Mouse (Mus musculus): ENCODE measurements around the gene Ccdc186. TPM values are rescaled to one million over a fixed set of nuclear protein-coding genes. Genes with fewer than 3 reads are reported as not detected.
A peak's percentile ranks its signal among the peaks of the same experiment; 100 is the strongest.

Gene Ccdc186
- polyA plus RNA-seq, 1 experiment, result 5.5 TPM

GRCm38 (mm10) chr19:56775893-56776718 is 45.9 kb downstream of the Ccdc186 start:
- Histone ChIP-seq H3K27me3 (ENCODE audit: control insufficient read depth, insufficient read depth, insufficient read length) (no peaks in the 10 kb centered on the region), H3K79me2 (ENCODE audit: control insufficient read depth, insufficient read depth) (no peaks in the 10 kb centered on the region), H3K4me2 (ENCODE audit: low read depth) (no peak overlapping the region), H3ac (ENCODE audit: control insufficient read depth, insufficient read length) (no peak overlapping the region), H3K4me3 (no peak overlapping the region), H3K36me3 (ENCODE audit: control insufficient read depth, insufficient read depth) (no peaks in the 10 kb centered on the region)
- TF ChIP-seq MAX (IDR thresholded peaks at IDR 0.05; ENCODE audit: low read depth) (no peak), REST (IDR thresholded peaks at IDR 0.05; ENCODE audit: insufficient read depth, insufficient read length) (no peak), USF1 (IDR thresholded peaks at IDR 0.05; ENCODE audit: low read depth) (no peak), E2F4 (IDR thresholded peaks at IDR 0.05; ENCODE audit: insufficient read depth) (no peak), TCF12 (IDR thresholded peaks at IDR 0.05; ENCODE audit: insufficient read depth, poor library complexity, severe bottlenecking) (no peak), TCF3 (IDR thresholded peaks at IDR 0.05; ENCODE audit: insufficient read length, low read depth) (no peak), CEBPB (IDR thresholded peaks at IDR 0.05; ENCODE audit: insufficient read depth, poor library complexity, severe bottlenecking) (no peak)

GRCm38 (mm10) chr19:56774971-56775892 is 46.8 kb downstream of the Ccdc186 start:
- no peaks in the 10 kb centered on the region for H3K79me2 ChIP-seq (ENCODE audit: control insufficient read depth, insufficient read depth)
- TF ChIP-seq USF1 (IDR thresholded peaks at IDR 0.05; ENCODE audit: low read depth) (no peak), MYOG (IDR thresholded peaks at IDR 0.05; ENCODE audit: control insufficient read depth in 1 of 3, insufficient read depth in 1 of 3, insufficient read length in 2 of 3, low read depth in 2 of 3) (peak in 1 of 3 experiments; percentile 13)
- no peak overlapping the region for H3K4me2 ChIP-seq (ENCODE audit: low read depth)
- no peak overlapping the region for H3ac ChIP-seq (ENCODE audit: control insufficient read depth, insufficient read length)
- no peaks in the 10 kb centered on the region for H3K27me3 ChIP-seq (ENCODE audit: control insufficient read depth, insufficient read depth, insufficient read length)
- H3K4me3 ChIP-seq, result no peak overlapping the region
- H3K36me3 ChIP-seq (ENCODE audit: control insufficient read depth, insufficient read depth), result no peaks in the 10 kb centered on the region

- no peaks in the 10 kb centered on the region for H3K36me3 ChIP-seq (ENCODE audit: control insufficient read depth, insufficient read depth)
- no peak overlapping the region for H3K4me2 ChIP-seq (ENCODE audit: low read depth)
- H3ac ChIP-seq (ENCODE audit: control insufficient read depth, insufficient read length), result no peak overlapping the region
- peak in 1 of 3 experiments; percentile 51 for TF ChIP-seq MYOG (IDR thresholded peaks at IDR 0.05; ENCODE audit: control insufficient read depth in 1 of 3, insufficient read depth in 1 of 3, insufficient read length in 2 of 3, low read depth in 2 of 3)
- TF ChIP-seq MYOD1 (IDR thresholded peaks at IDR 0.05; ENCODE audit: control insufficient read depth in 1 of 3, insufficient read length in 2 of 3, low read depth in 2 of 3), result peak in 1 of 3 experiments; percentile 18
- no peak for TF ChIP-seq SRF (IDR thresholded peaks at IDR 0.05; ENCODE audit: control insufficient read depth, insufficient read length, low read depth)
- no peak overlapping the region for H3K4me3 ChIP-seq
- no peaks in the 10 kb centered on the region for H3K27me3 ChIP-seq (ENCODE audit: control insufficient read depth, insufficient read depth, insufficient read length)
- H3K79me2 ChIP-seq (ENCODE audit: control insufficient read depth, insufficient read depth), result no peaks in the 10 kb centered on the region
These were observed 47.5 kb downstream of the Ccdc186 start for GRCm38 (mm10) chr19:56774408-56774962.

GRCm38 (mm10) chr19:56773393-56773971 is 48.5 kb downstream of the Ccdc186 start:
- no peaks in the 10 kb centered on the region for H3K36me3 ChIP-seq (ENCODE audit: control insufficient read depth, insufficient read depth)
- H3K4me2 ChIP-seq (ENCODE audit: low read depth), result no peak overlapping the region
- no peaks in the 10 kb centered on the region for H3K79me2 ChIP-seq (ENCODE audit: control insufficient read depth, insufficient read depth)
- no peak for TF ChIP-seq TCF12 (IDR thresholded peaks at IDR 0.05; ENCODE audit: insufficient read depth, poor library complexity, severe bottlenecking)
- no peaks in the 10 kb centered on the region for H3K27me3 ChIP-seq (ENCODE audit: control insufficient read depth, insufficient read depth, insufficient read length)
- H3ac ChIP-seq (ENCODE audit: control insufficient read depth, insufficient read length), result no peak overlapping the region
- no peak overlapping the region for H3K4me3 ChIP-seq

- Histone ChIP-seq H3K36me3 (ENCODE audit: control insufficient read depth, insufficient read depth) (no peaks in the 10 kb centered on the region), H3ac (ENCODE audit: control insufficient read depth, insufficient read length) (no peak overlapping the region), H3K4me2 (ENCODE audit: low read depth) (no peak overlapping the region), H3K27me3 (ENCODE audit: control insufficient read depth, insufficient read depth, insufficient read length) (no peaks in the 10 kb centered on the region), H3K4me3 (no peak overlapping the region), H3K79me2 (ENCODE audit: control insufficient read depth, insufficient read depth) (no peaks in the 10 kb centered on the region)
- TF ChIP-seq E2F4 (IDR thresholded peaks at IDR 0.05; ENCODE audit: insufficient read depth) (no peak), MYOG (IDR thresholded peaks at IDR 0.05; ENCODE audit: control insufficient read depth in 1 of 3, insufficient read depth in 1 of 3, insufficient read length in 2 of 3, low read depth in 2 of 3) (no peak), TCF12 (IDR thresholded peaks at IDR 0.05; ENCODE audit: insufficient read depth, poor library complexity, severe bottlenecking) (no peak), CEBPB (IDR thresholded peaks at IDR 0.05; ENCODE audit: insufficient read depth, poor library complexity, severe bottlenecking) (no peak), MYOD1 (IDR thresholded peaks at IDR 0.05; ENCODE audit: control insufficient read depth in 1 of 3, insufficient read length in 2 of 3, low read depth in 2 of 3) (no peak), SRF (IDR thresholded peaks at IDR 0.05; ENCODE audit: control insufficient read depth, insufficient read length, low read depth) (no peak), POLR2AphosphoS2 (IDR thresholded peaks at IDR 0.05; ENCODE audit: insufficient read length, low read depth) (no peak), USF1 (IDR thresholded peaks at IDR 0.05; ENCODE audit: low read depth) (no peak), REST (IDR thresholded peaks at IDR 0.05; ENCODE audit: insufficient read depth, insufficient read length) (no peak), TCF3 (IDR thresholded peaks at IDR 0.05; ENCODE audit: insufficient read length, low read depth) (no peak), MAX (IDR thresholded peaks at IDR 0.05; ENCODE audit: low read depth) (no peak), POLR2A (IDR thresholded peaks at IDR 0.05; ENCODE audit: insufficient read length, low read depth) (no peak)
These were observed 49.8 kb downstream of the Ccdc186 start for GRCm38 (mm10) chr19:56772158-56772557.

Data from myocyte (in vitro differentiated cells).